Mouse (Mus musculus): ENCODE measurements at regions not wholly inside any gene's neighbourhood (a gene's known extent, or its start where the extent isn't known, plus 50 kb on each side); places are given as distances from the start of the nearest gene placed in this dataset.

DNA sequence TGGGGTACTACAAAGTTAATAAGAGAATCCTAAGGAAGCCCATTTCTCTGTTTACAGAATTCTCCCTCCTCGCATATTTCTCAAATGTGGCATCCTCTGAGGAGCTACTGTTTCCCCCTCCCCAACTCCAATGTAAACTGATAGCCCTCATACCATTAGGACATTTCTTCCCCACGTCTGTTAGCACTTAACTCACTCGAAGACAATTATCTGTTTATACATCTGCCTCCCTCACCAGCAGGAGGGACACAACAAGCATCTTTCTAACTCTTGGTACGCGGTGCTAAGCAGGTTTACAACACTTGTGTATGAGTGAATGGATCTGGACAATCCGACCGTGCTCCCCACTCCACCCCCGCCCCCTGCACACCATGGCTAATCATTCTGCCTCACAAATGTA, 324.8 kb downstream of the Sox4 start:
- TF ChIP-seq NRF1 (IDR thresholded peaks at IDR 0.05; ENCODE audit: low read depth, low read length) (no peak), NELFE (IDR thresholded peaks at IDR 0.05; ENCODE audit: low read depth, low read length) (no peak)

Measured in CH12.LX (cell line).